Mouse (Mus musculus): ENCODE results near the gene Sema4b.

DNA sequence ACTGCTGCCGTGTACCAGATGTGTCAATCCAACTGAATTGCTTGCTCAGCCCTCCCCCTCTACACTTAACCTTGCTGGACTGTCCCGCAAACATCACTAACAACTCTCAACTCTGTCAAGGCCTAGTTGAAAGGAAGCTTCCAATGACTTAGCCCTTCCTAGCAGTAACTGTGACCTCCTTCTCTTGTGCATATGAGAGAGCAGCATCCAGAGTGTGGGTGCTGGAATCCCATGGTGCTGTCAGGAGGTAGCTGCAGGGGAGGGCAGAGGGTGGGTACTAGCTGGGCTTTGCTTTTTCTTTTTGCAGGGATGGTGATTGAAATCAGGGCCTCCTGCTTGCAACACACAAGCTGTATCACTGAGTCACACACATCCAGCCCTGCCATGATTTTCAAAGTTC, 86.8 kb downstream of the Sema4b start:
- TF ChIP-seq CHD2 (IDR thresholded peaks at IDR 0.05; ENCODE audit: low read depth, low read length) (no peak), MAFK (IDR thresholded peaks at IDR 0.05; ENCODE audit: insufficient read depth, low read depth, low read length) (no peak), ZC3H11A (IDR thresholded peaks at IDR 0.05; ENCODE audit: borderline replicate concordance, low read depth, low read length) (no peak), ZNF384 (IDR thresholded peaks at IDR 0.05; ENCODE audit: low read depth, low read length) (no peak)
